Mouse (Mus musculus) forebrain, postnatal 0 days (tissue): ENCODE measurements around the gene Cst11. TPM values are rescaled to one million over a fixed set of nuclear protein-coding genes. Genes with fewer than 3 reads are reported as not detected.
"Not testable (repeated sequence)": the region's sequence is repeated elsewhere in the genome, so short reads cannot be mapped to it uniquely, and the experiment has no call there.

Experiments used
- ATAC-seq: fragments of 200-750 bp; cut with Nextera tagmentation; 2 replicates; pipeline ENCODE4 v1.8.0; 2017; ENCODE audit warnings: mild to moderate bottlenecking, moderate library complexity
- DNase-seq: peaks from one replicate; pipeline ENCODE4 v3.0.0-alpha.2; 2015
- H3K27ac ChIP-seq: fragments of 300-500 bp; sonication (generic); 2 replicates; pipeline ENCODE4 v1.5.1; 2014; ENCODE audit warnings: low read depth, mild to moderate bottlenecking, antibody characterized with exemption, low read length, moderate library complexity, mixed read lengths
- H3K27me3 ChIP-seq: fragments of 300-500 bp; sonication (generic); 2 replicates; pipeline ENCODE4 v1.6.1; 2014; ENCODE audit warnings: mild to moderate bottlenecking, low read length, mixed read lengths; ENCODE audit not compliant: insufficient read depth
- H3K36me3 ChIP-seq: fragments of 300-500 bp; sonication (generic); 2 replicates; pipeline ENCODE4 v1.6.1; 2014; ENCODE audit warnings: mild to moderate bottlenecking, moderate library complexity; ENCODE audit not compliant: insufficient read depth
- H3K4me1 ChIP-seq: fragments of 300-500 bp; sonication (generic); 2 replicates; pipeline ENCODE4 v1.6.1; 2014; ENCODE audit warnings: antibody characterized with exemption; ENCODE audit not compliant: insufficient read depth
- H3K4me2 ChIP-seq: fragments of 300-500 bp; sonication (generic); 2 replicates; pipeline ENCODE4 v1.6.1; 2014; ENCODE audit warnings: low read depth, mild to moderate bottlenecking, moderate library complexity
- H3K4me3 ChIP-seq: fragments of 300-500 bp; sonication (generic); 2 replicates; pipeline ENCODE4 v1.5.1; 2014; ENCODE audit warnings: low read depth, low read length, mixed read lengths
- H3K9ac ChIP-seq: fragments of 300-500 bp; sonication (generic); 2 replicates; pipeline ENCODE4 v1.6.1; 2014; ENCODE audit warnings: mild to moderate bottlenecking
- H3K9me3 ChIP-seq: fragments of 300-500 bp; sonication (generic); 2 replicates; pipeline ENCODE4 v1.6.1; 2016; ENCODE audit warnings: low read length
- CTCF ChIP-seq: sonication (generic); IDR thresholded peaks from 2 replicates; pipeline ENCODE4 v1.5.1; 2016; ENCODE audit warnings: antibody characterized with exemption, control low read depth, low read depth
- WGBS: fragments of 180-500 bp; shearing (Covaris S2); extraction: QIAGEN DNeasy Blood & Tissue Kit; methylation state at CpG from one replicate; pipeline ENCODE4 v1.1.7; 2014; 5-methylcytosine and 5-hydroxymethylcytosine counted together
- polyA plus RNA-seq: library from polyadenylated mRNA; unstranded; fragments of >200 nt; fragmentation: Nextera tagmentation; extraction: Ambion mirVana; gene quantifications from 2 replicates; pipeline ENCODE4 v1.2.1, GENCODE M21; 2015
- total RNA-seq: library from RNA; depleted of rRNA; stranded (reverse); fragments of >200 nt; gene quantifications from 2 replicates; pipeline ENCODE4 v1.2.3, GENCODE M21; 2014; rRNA removed

The Cst11 gene
- total RNA-seq (not detected in 2 replicates), polyA plus RNA-seq (not detected in 2 replicates)

DNA sequence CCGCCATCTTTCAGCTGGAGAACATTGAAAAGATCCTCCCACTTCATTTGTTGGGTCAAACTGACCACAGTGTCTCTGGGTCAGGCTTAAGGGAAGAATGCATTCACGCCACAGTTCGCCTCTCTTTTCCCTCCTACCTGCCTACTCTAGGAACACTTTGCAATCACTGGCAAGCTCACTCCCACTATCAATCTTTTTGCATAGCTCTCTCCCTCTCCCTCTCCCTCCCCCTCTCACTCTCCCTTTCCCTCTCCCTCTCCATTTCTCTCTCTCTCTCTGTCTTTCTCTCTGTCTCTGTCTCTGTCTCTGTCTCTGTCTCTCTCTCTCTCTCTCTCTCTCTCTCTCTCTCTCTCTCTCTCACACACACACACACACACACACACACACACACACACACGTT, at the start of gene Cst11:
Gene Cst11 (minus strand): TSS at position 101 of the 400 bp plus-strand sequence.
- not testable (repeated sequence) for H3K4me2 ChIP-seq, H3K4me1 ChIP-seq, H3K9ac ChIP-seq, ATAC-seq, H3K36me3 ChIP-seq, H3K27ac ChIP-seq, H3K4me3 ChIP-seq, H3K9me3 ChIP-seq, DNase-seq, H3K27me3 ChIP-seq
- WGBS: 82% methylated on average over 4 of the region's 4 CpGs

DNA sequence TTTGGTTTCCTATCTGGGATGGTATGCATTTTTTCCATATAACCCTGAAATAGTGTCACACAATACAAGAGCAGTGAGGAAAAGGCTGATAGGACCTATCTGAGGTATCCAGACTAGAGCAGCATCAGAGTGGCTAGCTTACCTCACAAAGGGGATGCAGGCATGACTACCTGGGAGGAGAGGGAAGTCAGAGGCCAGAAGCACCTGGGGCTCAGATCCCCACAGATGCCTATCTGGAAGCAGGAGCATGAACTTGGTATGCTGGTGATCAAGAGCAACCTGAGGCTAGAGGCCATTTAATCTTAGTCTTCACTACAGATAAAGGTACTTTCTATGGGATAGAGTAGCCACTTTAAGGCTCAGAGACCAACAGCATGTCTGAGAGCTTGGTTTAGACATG, 48.6 kb upstream of the Cst11 start, which contains the start of gene Cst13:
Gene Cst13 (plus strand): TSS at position 173 of the 400 bp plus-strand sequence.
- Histone ChIP-seq H3K4me1 (no peaks in the 10 kb centered on the region), H3K27me3 (no peaks in the 10 kb centered on the region), H3K9me3 (no peaks in the 10 kb centered on the region), H3K4me2 (no peak within 1 kb of the TSS), H3K27ac (no peak within 1 kb of the TSS), H3K9ac (no peak within 1 kb of the TSS), H3K36me3 (no peaks in the 10 kb centered on the region), H3K4me3 (no peak within 1 kb of the TSS)
- TF ChIP-seq CTCF: no peak
- no peak for DNase-seq
- ATAC-seq: no peak

- Histone ChIP-seq H3K36me3 (no peaks in the 10 kb centered on the region), H3K27ac (no peak overlapping the region), H3K4me3 (no peak overlapping the region), H3K9me3 (no peaks in the 10 kb centered on the region), H3K27me3 (no peaks in the 10 kb centered on the region), H3K4me2 (no peak overlapping the region), H3K4me1 (no peaks in the 10 kb centered on the region), H3K9ac (no peak overlapping the region)
- WGBS: 79% methylated on average over 6 of the region's 6 CpGs
- DNase-seq: no peak
- TF ChIP-seq CTCF: no peak
- ATAC-seq: no peak
These were observed 35.4 kb upstream of the Cst11 start for GRCm38 (mm10) chr2:148806696-148807095.

DNA sequence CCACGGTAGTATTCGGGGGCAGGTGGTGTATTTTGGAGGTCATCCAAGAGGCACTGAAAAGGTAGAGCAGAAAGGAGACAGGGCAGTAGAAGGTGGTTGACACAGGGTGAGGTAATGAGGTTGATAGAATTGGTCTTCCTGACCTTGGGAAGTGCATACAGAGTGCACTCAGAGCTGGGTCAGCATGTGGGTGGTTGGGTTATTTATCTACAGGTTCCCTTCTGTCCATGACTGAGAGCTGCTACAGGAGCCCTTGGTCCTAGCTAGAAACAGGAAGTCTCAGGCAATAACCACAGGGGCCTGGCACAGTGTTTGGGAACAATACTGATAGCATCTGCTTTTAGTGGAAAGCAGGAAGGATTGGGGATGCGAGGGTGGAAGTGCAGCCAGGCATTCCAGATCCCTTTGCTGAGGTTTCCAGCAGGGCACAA, 30.2 kb upstream of the Cst11 start:
- WGBS: 53% methylated on average over 3 of the region's 3 CpGs
- DNase-seq (no peak), ATAC-seq (no peak)
- Histone ChIP-seq H3K9ac (no peak overlapping the region), H3K4me3 (no peak overlapping the region), H3K36me3 (no peaks in the 10 kb centered on the region), H3K27me3 (no peaks in the 10 kb centered on the region), H3K27ac (no peak overlapping the region), H3K4me2 (no peak overlapping the region), H3K4me1 (no peaks in the 10 kb centered on the region), H3K9me3 (no peaks in the 10 kb centered on the region)
- TF ChIP-seq CTCF: no peak

DNA sequence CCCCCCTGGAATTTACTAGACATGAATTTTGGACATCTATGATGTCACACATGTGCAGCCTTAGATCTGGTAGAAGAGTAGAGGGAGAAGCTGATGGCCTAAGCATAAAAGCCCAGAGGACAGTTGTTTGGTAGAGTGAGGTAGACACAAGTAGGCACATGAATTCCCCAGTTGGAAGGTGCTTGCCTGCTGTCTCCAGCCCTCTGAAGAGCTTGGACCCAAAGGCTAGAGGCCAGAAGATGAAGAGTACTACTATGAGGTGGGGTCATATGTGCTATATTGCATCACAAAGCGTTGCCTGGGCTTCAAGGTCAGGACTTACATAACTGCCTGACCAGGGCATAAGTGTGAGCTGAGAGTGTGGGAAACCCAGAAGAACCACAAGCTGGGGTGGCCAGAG, 27.2 kb upstream of the Cst11 start, which contains the start of gene Cst8:
Gene Cst8 (plus strand): TSS at position 301 of the 400 bp plus-strand sequence.
- TF ChIP-seq CTCF: no peak
- Histone ChIP-seq H3K9ac (no peak within 1 kb of the TSS), H3K36me3 (no peaks in the 10 kb centered on the region), H3K27ac (no peak within 1 kb of the TSS), H3K27me3 (no peaks in the 10 kb centered on the region), H3K9me3 (no peaks in the 10 kb centered on the region), H3K4me2 (no peak within 1 kb of the TSS), H3K4me3 (no peak within 1 kb of the TSS), H3K4me1 (no peaks in the 10 kb centered on the region)
- ATAC-seq: no peak
- DNase-seq: no peak
- 87% methylated on average over 1 of the region's 1 CpGs for WGBS

DNA sequence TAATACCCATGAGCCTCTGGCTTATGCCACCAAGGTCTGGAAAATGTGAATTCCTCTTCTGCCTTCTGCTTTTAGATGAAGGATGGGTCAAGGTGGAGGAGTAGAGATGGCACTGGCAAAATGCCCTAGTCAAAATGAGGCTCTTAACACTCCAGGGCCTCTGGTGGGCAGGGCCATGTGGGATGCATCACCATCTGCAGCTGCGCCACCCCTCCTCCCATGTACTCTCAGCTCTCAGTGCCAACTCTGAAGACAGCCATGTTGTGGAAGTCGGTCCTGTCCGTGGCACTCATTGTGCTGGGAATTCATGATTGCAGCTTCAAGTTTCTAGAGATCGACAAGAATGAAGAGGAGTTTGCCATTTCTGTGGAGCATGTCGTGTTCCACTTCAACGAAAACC, 17.8 kb upstream of the Cst11 start, which contains the start of gene Cst12:
Gene Cst12 (plus strand): TSS at position 220 of the 400 bp plus-strand sequence.
- WGBS: 95% methylated on average over 6 of the region's 6 CpGs
- TF ChIP-seq CTCF: no peak
- no peak for ATAC-seq

DNA sequence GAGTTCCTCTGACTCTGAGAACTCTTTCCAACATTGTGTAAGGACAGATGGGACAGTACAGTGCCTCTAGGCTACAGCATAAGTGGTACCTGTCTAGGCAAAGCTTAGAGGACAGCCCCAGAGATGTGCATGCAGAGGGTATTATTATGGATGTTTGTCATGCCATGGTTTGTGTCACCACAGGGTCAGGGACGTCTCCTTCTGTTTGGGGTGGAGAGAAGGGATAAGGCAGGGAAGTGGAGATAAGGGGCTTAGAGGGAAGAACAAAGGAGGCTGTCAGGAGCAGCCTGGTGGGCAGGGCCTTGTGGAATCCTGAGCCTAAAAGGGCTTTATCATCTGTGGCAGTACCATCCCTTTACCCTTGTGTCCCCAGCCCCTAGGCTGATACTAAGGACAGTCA, 10.4 kb upstream of the Cst11 start, which contains the start of gene 8030411F24Rik:
Gene 8030411F24Rik (plus strand): TSS at position 301 of the 400 bp plus-strand sequence.
- no peak within 1 kb of the TSS for H3K9ac ChIP-seq
- H3K9me3 ChIP-seq: no peaks in the 10 kb centered on the region
- H3K27ac ChIP-seq: no peak within 1 kb of the TSS
- no peak within 1 kb of the TSS for H3K4me3 ChIP-seq
- H3K4me2 ChIP-seq: no peak within 1 kb of the TSS
- no peaks in the 10 kb centered on the region for H3K36me3 ChIP-seq
- no peak for TF ChIP-seq CTCF
- no peak for ATAC-seq
- no peaks in the 10 kb centered on the region for H3K27me3 ChIP-seq
- WGBS: 13% methylated on average over 1 of the region's 1 CpGs
- DNase-seq: no peak
- H3K4me1 ChIP-seq: no peaks in the 10 kb centered on the region

More for the DNA sequence above, 17.8 kb upstream of the Cst11 start, which contains the start of gene Cst12:
- no peaks in the 10 kb centered on the region for H3K4me1 ChIP-seq
- H3K4me2 ChIP-seq: no peak within 1 kb of the TSS
- no peaks in the 10 kb centered on the region for H3K27me3 ChIP-seq
- no peak within 1 kb of the TSS for H3K9ac ChIP-seq
- H3K4me3 ChIP-seq: no peak within 1 kb of the TSS
- H3K36me3 ChIP-seq: no peaks in the 10 kb centered on the region
- no peak within 1 kb of the TSS for H3K27ac ChIP-seq
- DNase-seq: no peak
- no peaks in the 10 kb centered on the region for H3K9me3 ChIP-seq
